Mouse (Mus musculus): ENCODE results near the gene Spock1.

DNA sequence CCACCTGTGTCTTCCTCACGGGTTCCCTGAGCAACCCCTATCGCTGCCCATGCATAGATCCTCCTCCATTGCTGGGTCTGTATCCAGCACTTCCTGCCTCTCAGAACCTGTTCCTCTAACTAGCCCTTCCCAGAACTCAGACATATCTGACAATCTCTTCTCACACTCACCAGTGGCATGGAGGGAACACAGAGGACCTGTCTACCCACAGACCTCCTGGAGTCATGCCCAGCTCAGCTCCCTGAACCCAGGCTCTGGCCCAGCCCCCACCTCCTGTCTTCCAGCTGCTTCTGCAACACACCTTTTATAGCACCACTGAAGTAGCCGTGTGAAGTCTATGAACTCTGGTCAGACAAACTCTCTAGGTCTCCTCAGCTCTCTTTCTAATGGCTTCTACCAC is 101.3 kb downstream of the Spock1 start:
- TF ChIP-seq CTCF (IDR thresholded peaks at IDR 0.05; ENCODE audit: borderline replicate concordance, insufficient read depth, low read length) (no peak), POLR2A (IDR thresholded peaks at IDR 0.05; ENCODE audit: low read depth, low read length) (no peak)
